Mouse (Mus musculus): ENCODE measurements around the gene Mrpl12.

DNA sequence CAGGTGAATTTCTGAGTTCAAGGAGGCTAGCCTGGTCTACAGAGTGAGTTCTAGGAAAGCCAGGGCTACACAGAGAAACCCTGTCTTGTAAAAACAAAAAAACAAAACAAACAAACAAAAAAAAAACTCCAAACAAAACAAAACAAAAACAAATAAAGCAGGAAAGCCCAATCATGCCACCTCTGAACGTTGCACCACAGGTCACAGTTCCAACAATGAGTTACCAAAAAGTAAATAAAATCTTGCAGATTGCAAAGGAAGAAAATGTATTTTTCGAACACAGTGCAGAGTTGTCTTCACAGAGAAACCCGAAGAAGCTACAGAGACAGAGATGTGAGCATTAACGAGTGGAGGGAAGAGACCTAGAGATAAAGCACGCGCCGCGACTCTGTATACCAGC is 38.2 kb downstream of the Mrpl12 start:
- TF ChIP-seq POLR2A (IDR thresholded peaks at IDR 0.05; ENCODE audit: borderline replicate concordance, insufficient read depth, low read length) (no peak), CTCF (IDR thresholded peaks at IDR 0.05; ENCODE audit: borderline replicate concordance, insufficient read depth, low read depth, low read length) (no peak)

All from cerebellum, adult 2 months (tissue).